Mouse (Mus musculus) spleen, adult 2 months (tissue): ENCODE results near the gene Inava. TPM values are rescaled to one million over a fixed set of nuclear protein-coding genes. Genes with fewer than 3 reads are reported as not detected.
A peak's percentile ranks its signal among the peaks of the same experiment; 100 is the strongest.

ENCODE experiments used
- DNase-seq, 2 experiments: peaks; one replicate each; pipeline versions ENCODE4 v3.0.0 to v3.0.0-alpha.2; 2012 to 2021; ENCODE audit warnings: low spot score in 2 of 2, low read depth in 1 of 2
- H3K27ac ChIP-seq: fragments of 200-500 bp; 2 replicates; pipeline ENCODE4 v1.5.1; 2012; ENCODE audit warnings: low read length, inconsistent platforms; ENCODE audit not compliant: insufficient read depth
- H3K27me3 ChIP-seq: fragments of 200-500 bp; 2 replicates; pipeline ENCODE4 v1.6.1; 2012; ENCODE audit warnings: mild to moderate bottlenecking, moderate library complexity, low read length, inconsistent platforms; ENCODE audit not compliant: control insufficient read depth, insufficient read depth
- H3K36me3 ChIP-seq: fragments of 200-500 bp; 2 replicates; pipeline ENCODE4 v1.6.1; 2012; ENCODE audit warnings: mild to moderate bottlenecking, low read length, inconsistent platforms; ENCODE audit not compliant: control insufficient read depth, insufficient read depth
- H3K4me1 ChIP-seq: fragments of 200-500 bp; 2 replicates; pipeline ENCODE4 v1.6.1; 2011; ENCODE audit warnings: inconsistent platforms; ENCODE audit not compliant: control insufficient read depth, insufficient read depth, insufficient read length
- H3K4me3 ChIP-seq: fragments of 200-500 bp; 2 replicates; pipeline ENCODE4 v1.5.1; 2011; ENCODE audit warnings: mild to moderate bottlenecking, inconsistent platforms; ENCODE audit not compliant: insufficient read depth, insufficient read length; ENCODE audit errors: extremely low read depth
- CTCF ChIP-seq: fragments of 200-500 bp; IDR thresholded peaks from 2 replicates; pipeline ENCODE4 v1.5.1; 2011; ENCODE audit warnings: mild to moderate bottlenecking, inconsistent platforms; ENCODE audit not compliant: insufficient read depth, insufficient read length, insufficient replicate concordance; ENCODE audit errors: extremely low read depth
- POLR2A ChIP-seq: fragments of 200-500 bp; IDR thresholded peaks from 2 replicates; pipeline ENCODE4 v1.6.1; 2011; ENCODE audit warnings: low read depth, low read length, inconsistent platforms
- WGBS: fragments of 180-500 bp; shearing (Covaris S2); methylation state at CpG from one replicate; pipeline ENCODE4 v1.1.7; 2018; 5-methylcytosine and 5-hydroxymethylcytosine counted together
- polyA plus RNA-seq: library from polyadenylated mRNA; depleted of rRNA; stranded (reverse); fragments of >200 nt; gene quantifications from 2 replicates; pipeline ENCODE4 v1.2.3, GENCODE M21; 2012; rRNA removed

Inava gene
- polyA plus RNA-seq, 1 experiment: 0.15 TPM

DNA sequence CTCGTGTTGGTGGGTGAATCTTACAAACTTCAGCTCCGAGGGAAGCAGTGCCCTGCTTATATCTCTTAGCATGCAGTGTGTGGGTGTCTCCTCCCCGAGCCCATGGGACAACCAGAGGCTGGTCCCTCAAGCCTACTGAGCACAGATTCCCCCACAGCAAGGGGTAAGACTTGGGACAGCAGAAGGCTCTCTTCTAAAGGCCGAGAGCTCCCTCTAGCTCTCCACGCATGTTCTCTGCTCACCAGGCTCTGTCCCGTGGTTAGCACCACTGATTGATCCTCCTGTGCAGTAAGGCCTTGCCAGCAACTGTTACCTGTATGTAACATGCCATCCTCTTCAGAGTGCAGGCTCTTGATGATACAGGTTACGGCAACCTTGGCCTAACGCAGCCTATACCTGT lies 66.4 kb downstream of the Inava start:
- no peaks in the 10 kb centered on the region for H3K4me1 ChIP-seq
- no peak for DNase-seq
- TF ChIP-seq POLR2A (no peak), CTCF (peak; percentile 31; the same call in 1 of the 2 replicates)
- WGBS: 83% methylated on average over 8 of the region's 8 CpGs
- H3K4me3 ChIP-seq: no peak overlapping the region
- H3K27me3 ChIP-seq: no peaks in the 10 kb centered on the region
- H3K36me3 ChIP-seq: peaks cover 73% of the 10 kb centered on the region
- H3K27ac ChIP-seq: no peak overlapping the region

DNA sequence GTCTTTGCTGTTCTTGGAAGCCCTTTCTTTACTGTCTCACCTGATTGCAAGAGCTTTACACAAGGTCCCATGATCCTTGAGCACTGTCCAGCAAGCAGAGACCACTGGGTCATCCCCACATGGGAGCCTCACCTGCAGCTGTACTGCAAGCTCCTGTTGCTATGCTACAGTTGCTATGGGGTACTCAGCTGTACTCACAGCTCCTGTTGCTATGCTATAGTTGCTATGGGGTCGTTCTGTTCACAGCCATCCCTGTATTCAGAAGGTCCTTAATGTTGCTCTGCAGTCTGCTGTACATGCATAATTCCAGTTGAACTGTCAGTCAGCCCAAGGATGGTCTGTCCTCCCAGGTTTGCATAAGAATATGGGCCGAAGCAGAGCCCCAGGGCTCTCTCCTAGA lies 68.6 kb downstream of the Inava start:
- Histone ChIP-seq H3K36me3 (peaks cover 73% of the 10 kb centered on the region), H3K27me3 (no peaks in the 10 kb centered on the region), H3K4me1 (no peaks in the 10 kb centered on the region), H3K27ac (no peak overlapping the region), H3K4me3 (no peak overlapping the region)
- no peak for DNase-seq
- 91% methylated on average over 2 of the region's 2 CpGs for WGBS
- TF ChIP-seq CTCF: no peak
- no peak for TF ChIP-seq POLR2A

Other genes starting within 250 kb of the Inava start
- gene Igfn1, start 227.9 kb downstream of the Inava start, polyA plus RNA-seq: 0.41 TPM in 1 of 2 replicates, not detected in the other
- gene Tmem9, start 226.1 kb downstream of the Inava start, polyA plus RNA-seq: 27.3 and 34.1 TPM in 2 replicates
- gene Ascl5, start 183.5 kb downstream of the Inava start, polyA plus RNA-seq: not detected in 2 replicates
- gene Cacna1s, start 181.5 kb downstream of the Inava start, polyA plus RNA-seq: 4.3 and 5.1 TPM in 2 replicates
- 79.2 and 111 TPM in 2 replicates for gene Kif21b, start 102.9 kb downstream of the Inava start, polyA plus RNA-seq
- gene Mroh3, start 21.4 kb downstream of the Inava start, polyA plus RNA-seq: not detected in 2 replicates
- gene Gpr25, start 26.6 kb upstream of the Inava start, polyA plus RNA-seq: 3.1 and 6.8 TPM in 2 replicates
- gene Camsap2, start 111.8 kb upstream of the Inava start, polyA plus RNA-seq: 4.3 and 5.3 TPM in 2 replicates
- gene Ddx59, start 181.0 kb upstream of the Inava start, polyA plus RNA-seq: 1.9 and 2.5 TPM in 2 replicates
- gene Kif14, start 232.1 kb upstream of the Inava start, polyA plus RNA-seq: 0.50 and 0.58 TPM in 2 replicates